Mouse (Mus musculus) kidney, adult 11 months (tissue): ENCODE measurements around the gene Trip11.

ENCODE experiments used
- DNase-seq: peaks from one replicate; pipeline ENCODE4 v3.0.0; 2022

The Trip11 gene

GRCm38 (mm10) chr12:101818608-101819370, 94.3 kb downstream of the Trip11 start, which contains the start of gene Fbln5:
TSS of gene Fbln5 (minus strand) at chr12:101819055.
- peak; percentile 60 for DNase-seq

- DNase-seq: no peak
Observed at GRCm38 (mm10) chr12:101818246-101818607, 94.8 kb downstream of the Trip11 start.

- DNase-seq: no peak
Observed at GRCm38 (mm10) chr12:101816810-101817209, 96.3 kb downstream of the Trip11 start.

GRCm38 (mm10) chr12:101815796-101816195, 97.3 kb downstream of the Trip11 start:
- DNase-seq: no peak

- no peak for DNase-seq
Observed at GRCm38 (mm10) chr12:101814423-101814822, 98.6 kb downstream of the Trip11 start.

- no peak for DNase-seq
Observed at GRCm38 (mm10) chr12:101811181-101811580, 101.9 kb downstream of the Trip11 start.

GRCm38 (mm10) chr12:101810515-101810914, 102.6 kb downstream of the Trip11 start:
- DNase-seq: no peak

GRCm38 (mm10) chr12:101807400-101807799, 105.7 kb downstream of the Trip11 start:
- DNase-seq: no peak

GRCm38 (mm10) chr12:101802445-101802844, 110.6 kb downstream of the Trip11 start:
- no peak for DNase-seq

- no peak for DNase-seq
Observed at GRCm38 (mm10) chr12:101801744-101802143, 111.3 kb downstream of the Trip11 start.

GRCm38 (mm10) chr12:101801051-101801450, 112.0 kb downstream of the Trip11 start:
- no peak for DNase-seq

GRCm38 (mm10) chr12:101798189-101798922, 114.7 kb downstream of the Trip11 start:
- DNase-seq: no peak

- peak; percentile 75 for DNase-seq
Observed at GRCm38 (mm10) chr12:101794458-101794857, 118.6 kb downstream of the Trip11 start.

GRCm38 (mm10) chr12:101793221-101793621, 119.8 kb downstream of the Trip11 start:
- DNase-seq: peak; percentile 67

- no peak for DNase-seq
Observed at GRCm38 (mm10) chr12:101792684-101793083, 120.4 kb downstream of the Trip11 start.

GRCm38 (mm10) chr12:101789767-101790166, 123.3 kb downstream of the Trip11 start:
- no peak for DNase-seq

GRCm38 (mm10) chr12:101789250-101789649, 123.8 kb downstream of the Trip11 start:
- DNase-seq: no peak
